Mouse (Mus musculus) kidney, adult 2 months (tissue): ENCODE results near the gene Gbx2.

Experiments
- CTCF ChIP-seq: fragments of 200-500 bp; conservative IDR thresholded peaks from 2 replicates; pipeline ENCODE4 v1.5.1; 2011; ENCODE audit warnings: low read depth, mild to moderate bottlenecking, control low read depth, low read length, moderate library complexity, mixed read lengths; ENCODE audit not compliant: insufficient read depth, insufficient read length
- POLR2A ChIP-seq: fragments of 200-500 bp; IDR thresholded peaks from one replicate; pipeline ENCODE4 v1.6.1; 2011; ENCODE audit warnings: low read depth, low read length, control low read depth

GRCm38 (mm10) chr1:89884335-89884734 lies 46.6 kb downstream of the Gbx2 start:
- TF ChIP-seq CTCF = no peak
- TF ChIP-seq POLR2A = no peak
